Mouse (Mus musculus): ENCODE data around the gene Rnf223.
"Not testable (repeated sequence)": the region's sequence is repeated elsewhere in the genome, so short reads cannot be mapped to it uniquely, and the experiment has no call there.

Gene Rnf223

GRCm38 (mm10) chr4:156130940-156131339 is 627 bp downstream of the Rnf223 start:
- no peak for DNase-seq (ENCODE audit: low spot score in 2 of 2)

DNA sequence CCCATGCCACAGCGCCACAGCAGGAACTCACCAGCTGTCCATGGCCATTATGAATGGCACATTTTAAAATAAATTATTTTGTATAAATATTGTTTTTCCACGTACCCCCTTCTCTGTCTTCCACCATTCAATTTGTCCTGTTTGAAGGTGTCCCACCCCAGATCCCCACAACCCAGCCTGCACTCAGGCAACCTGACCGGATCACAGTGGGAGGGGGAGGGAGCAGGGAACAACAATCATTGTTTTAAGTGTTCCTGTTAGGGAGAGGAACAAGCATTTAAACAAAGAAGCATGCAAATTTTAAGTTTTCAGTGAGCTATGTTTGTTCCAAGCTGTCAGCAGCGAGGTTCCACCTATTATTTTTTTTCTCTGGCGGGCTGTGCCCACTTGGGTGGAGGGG is 3.0 kb downstream of the Rnf223 start:
- no peak for DNase-seq (ENCODE audit: low spot score in 2 of 2)

GRCm38 (mm10) chr4:156133943-156134605 is 3.8 kb downstream of the Rnf223 start:
- DNase-seq (ENCODE audit: low spot score in 2 of 2), result peak; percentile 46 to 65

DNA sequence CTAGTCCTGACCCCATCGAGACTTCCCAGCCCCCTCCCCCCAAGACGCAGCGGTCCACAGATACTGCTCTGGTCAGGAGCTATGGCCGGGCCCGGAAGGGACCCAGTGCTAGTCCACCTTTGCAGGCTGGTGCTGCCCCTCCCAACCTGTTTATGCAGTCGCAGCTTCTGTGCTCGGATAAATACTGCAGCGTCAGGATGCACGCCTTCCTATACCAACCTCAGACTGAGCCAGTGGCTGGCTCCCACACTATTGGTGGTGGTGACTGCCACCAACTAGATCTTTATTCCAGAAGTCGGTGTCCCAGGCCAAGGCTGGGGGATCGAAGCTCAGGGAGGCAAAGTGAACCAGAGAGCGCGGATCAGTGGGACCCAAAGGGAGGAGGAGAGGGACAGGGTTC is 4.8 kb downstream of the Rnf223 start:
- DNase-seq (ENCODE audit: low spot score in 2 of 2), result no peak

- no peak for DNase-seq (ENCODE audit: low spot score in 2 of 2)
Observed at GRCm38 (mm10) chr4:156135801-156136200, 5.5 kb downstream of the Rnf223 start.

DNA sequence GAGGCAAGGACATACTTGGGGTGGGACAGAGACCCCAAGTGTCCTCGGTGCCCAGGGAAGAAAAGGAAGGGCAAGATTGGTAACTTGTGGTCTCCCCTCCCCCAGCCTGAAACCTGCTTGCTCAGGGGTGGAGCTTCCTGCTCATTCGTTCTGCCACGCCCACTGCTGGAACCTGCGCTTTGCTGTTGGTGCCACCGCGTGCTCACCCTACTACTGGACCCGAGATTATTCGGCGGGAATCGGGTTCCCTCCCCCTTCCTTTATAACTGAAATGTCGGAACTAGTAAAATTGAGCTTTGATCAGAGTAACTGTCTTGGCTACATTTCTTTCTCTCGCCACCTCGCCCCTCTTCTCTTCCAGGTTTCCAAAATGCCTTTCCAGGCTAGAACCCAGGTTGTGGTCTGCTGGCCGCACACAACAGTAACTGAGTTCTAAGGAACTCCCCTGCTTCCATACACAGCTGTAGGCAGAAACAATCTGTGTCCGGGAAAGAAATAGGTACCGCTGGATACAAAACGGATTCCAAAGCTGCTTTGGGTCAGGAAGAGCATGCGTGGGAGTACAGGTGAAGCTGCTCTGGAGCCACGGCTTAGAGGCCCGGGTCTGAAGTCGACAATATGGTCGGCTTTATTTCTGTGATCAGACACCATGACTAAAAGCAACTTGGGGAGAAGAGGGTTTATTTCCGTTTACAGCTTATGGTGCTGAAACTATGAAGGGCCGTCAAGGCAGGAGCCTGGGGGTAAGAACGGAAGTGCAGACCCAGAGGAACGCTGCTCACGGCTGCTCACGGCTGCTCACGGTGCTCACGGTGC is 6.2 kb downstream of the Rnf223 start:
- no peak for DNase-seq (ENCODE audit: low spot score in 2 of 2)

GRCm38 (mm10) chr4:156150887-156151286 is 20.6 kb downstream of the Rnf223 start:
- not testable (repeated sequence) for DNase-seq (ENCODE audit: low spot score in 2 of 2)

GRCm38 (mm10) chr4:156154771-156155170 is 24.5 kb downstream of the Rnf223 start:
- DNase-seq (ENCODE audit: low spot score in 2 of 2), result no peak

DNA sequence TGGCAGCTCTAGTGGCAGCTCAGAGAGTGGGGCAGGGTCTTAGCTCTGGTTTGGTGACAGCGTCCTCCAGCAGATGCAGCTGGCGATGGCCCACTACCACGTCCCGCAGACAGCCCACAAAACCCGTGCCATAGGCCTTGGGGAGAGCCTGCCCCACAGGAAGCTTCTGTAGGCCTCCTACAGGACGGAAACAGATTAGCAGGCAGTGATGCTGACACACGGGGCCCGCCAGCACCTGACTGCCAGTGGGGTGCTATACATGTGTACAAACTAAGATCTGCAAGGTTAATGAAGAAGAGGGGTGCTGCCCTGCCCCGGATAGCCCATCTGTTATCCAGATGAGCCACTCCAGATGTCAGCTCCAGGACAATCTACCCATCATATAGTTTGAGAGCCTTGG is 36.2 kb downstream of the Rnf223 start:
- DNase-seq (ENCODE audit: low spot score in 2 of 2), result no peak

DNA sequence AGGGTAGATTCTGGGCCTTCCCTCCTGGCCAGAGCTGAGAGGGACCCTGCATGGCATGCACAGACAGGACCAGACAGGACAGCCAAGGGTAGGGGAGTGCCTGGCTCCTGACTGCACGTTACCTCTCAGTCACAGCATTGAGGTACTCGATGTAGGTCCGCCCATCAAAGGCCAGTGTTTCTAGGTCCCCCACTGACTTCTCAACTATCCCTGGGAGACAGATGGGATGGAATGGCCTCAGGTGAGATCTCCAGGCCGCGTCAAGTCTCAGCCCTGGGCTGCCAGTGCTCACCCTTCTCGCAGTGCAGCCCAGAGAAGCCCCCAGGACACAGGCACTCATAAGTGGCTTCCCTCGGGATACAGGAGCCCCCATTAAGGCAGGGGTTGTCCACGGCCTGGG is 38.3 kb downstream of the Rnf223 start:
- no peak for DNase-seq (ENCODE audit: low spot score in 2 of 2)

DNA sequence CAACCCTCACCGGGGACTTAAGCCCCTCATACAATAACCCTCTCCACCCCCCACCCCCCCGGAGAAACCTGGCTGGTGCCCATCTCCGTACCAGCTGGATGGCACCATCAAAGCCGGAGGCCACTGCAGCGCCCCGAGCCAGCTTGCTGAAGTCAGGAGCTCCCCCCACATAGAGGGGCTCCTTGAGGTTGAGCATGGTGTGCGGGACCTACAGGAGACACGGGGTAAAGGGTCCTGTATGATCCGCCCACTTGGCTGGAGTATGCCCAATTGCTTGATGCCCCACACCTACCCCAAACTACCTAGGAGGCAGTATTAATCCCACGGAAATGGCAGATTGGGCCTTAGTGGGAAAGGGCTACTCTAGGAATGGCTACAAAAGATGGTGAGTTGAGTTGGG is 38.8 kb downstream of the Rnf223 start:
- DNase-seq (ENCODE audit: low spot score in 2 of 2), result no peak

DNA sequence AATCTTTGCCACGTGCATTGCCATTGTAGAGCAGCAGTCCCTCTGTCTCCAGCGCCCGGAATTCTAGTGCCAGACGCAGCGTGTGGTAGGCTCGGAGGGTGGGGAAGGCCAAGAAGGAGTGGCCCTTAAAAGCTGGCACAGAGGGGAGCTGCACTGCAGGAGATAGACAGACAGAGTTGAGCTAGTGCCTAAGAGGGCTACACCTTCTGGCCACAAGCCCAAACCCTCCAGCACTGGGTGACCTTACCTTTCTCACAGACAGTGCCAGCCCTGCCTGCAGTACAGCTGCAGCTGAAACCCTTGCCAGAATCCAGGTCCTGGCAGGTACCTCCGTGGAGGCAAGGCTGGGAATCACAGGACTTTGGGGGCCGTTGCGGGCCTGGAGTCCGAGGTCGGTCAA is 41.5 kb downstream of the Rnf223 start:
- DNase-seq (ENCODE audit: low spot score in 2 of 2), result no peak

GRCm38 (mm10) chr4:156177630-156178029 is 47.3 kb downstream of the Rnf223 start:
- DNase-seq (ENCODE audit: low spot score in 2 of 2), result no peak
